Mouse (Mus musculus): ENCODE data around the gene Cdk1.

The Cdk1 gene

DNA sequence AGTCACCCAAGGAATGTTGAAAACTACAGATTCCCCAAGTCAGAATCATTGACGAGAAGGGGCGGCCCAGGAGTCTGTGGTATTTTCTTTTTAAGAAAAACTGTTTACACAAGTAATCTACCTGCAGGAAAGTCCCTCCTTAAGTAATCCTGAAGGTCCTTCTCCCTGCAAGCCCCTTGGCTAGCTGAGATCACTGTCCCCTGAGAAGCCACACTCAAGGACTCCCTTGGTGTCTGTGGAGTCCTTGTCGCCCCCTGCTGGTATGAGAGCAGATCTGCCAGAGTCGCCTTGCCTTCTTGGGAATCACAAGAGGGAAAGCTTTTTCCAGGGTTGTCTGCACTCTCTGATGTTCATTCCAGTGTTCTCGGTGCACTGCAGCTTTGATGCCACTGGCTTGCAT is 45.7 kb downstream of the Cdk1 start:
- DNase-seq (ENCODE audit: low spot score), result peak; percentile 32

DNA sequence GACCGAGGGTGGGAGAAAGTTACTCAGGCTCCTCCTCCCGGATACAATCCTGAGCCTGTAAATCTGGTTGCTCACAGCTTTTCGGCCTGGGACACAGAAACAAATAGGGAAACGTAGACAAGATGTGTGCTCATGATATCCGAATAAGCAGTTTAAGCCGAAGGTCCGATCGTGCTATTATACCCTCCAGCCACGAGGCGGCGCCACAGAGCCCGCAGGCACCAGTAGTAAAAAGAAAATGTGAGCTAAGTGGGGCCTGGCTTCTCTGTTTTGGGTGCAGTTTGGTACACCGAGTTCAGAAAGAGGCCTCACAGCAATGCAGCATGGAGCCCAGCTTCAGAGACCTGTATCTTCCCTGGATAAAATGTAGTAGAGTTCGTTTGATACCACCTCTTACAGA is 46.5 kb downstream of the Cdk1 start:
- peak; percentile 12 for DNase-seq (ENCODE audit: low spot score)

DNA sequence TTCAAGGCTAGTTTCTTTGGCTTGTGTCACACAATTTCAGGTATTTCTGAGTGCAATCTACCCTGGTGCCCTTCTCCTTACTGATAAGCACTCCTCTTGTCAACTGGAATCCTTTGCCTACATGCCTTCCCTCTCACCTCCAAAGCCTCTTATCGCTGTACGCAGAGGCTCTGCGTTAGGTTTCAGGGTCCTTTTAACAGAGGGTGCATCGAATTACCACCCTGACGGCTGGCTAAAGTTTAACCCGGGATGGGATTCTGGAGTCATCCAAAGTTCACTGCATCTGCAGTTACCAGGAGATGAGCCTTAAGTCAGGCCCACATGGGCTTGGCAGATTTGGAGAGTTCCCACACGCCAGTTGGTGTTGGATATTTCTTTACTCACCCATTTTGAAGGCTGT is 47.1 kb downstream of the Cdk1 start:
- no peak for DNase-seq (ENCODE audit: low spot score)

DNA sequence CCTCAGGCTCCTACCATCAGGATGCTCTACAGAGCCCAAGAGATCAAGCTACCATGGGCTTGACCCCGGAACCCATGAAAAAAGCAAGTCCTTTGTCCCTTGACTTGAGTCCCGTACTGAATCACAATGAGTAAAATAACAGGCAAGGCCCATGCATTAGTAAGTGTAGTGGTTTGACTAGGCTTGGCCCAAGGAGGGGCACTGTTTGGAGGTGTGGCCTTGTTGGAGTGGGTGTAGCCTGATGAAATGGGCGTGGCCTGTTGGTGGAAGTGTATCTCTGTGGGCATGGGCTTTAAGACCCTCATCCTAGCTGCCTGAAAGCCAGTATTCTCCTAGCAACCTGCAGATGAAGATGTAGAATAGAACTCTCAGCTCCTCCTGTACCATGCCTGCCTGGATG is 47.9 kb downstream of the Cdk1 start:
- no peak for DNase-seq (ENCODE audit: low spot score)

DNA sequence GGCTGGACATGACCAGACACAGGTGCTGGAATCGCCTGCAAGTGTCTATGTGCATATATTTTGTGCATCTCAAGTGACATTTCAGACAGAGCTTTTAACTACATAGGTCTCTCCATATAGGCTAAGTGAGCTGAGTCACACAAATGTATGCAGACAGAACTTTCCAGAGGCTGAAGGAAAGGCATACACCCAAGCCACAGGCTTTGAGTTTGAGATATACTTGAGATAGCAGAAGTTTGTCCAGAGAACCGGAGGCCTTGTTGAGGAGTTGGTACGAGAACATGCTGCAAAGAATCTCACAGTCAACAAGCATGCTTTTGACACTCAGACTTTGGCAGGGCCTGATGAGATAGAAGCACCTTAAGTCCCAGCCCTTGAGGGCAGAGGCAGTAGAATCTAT is 50.1 kb downstream of the Cdk1 start:
- DNase-seq (ENCODE audit: low spot score), result no peak

DNA sequence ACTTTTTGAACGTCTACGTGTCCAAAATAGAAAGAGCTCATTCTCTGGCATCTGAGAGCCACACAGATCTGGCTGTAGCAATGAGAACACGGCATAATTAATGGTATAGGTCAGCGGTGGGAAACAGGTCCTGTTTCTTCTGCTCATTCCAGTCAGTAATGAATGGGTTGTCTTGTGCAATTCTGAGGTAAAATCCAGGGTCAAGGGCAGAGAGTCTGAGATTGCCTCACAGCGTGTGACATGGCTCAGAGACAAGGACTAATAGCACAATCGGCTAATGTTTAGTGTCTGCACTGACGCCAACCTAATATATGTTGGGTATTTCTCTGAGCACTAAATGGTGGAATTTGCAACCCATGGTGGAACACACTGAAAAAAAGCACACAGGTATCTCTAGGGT is 52.8 kb downstream of the Cdk1 start:
- no peak for DNase-seq (ENCODE audit: low spot score)

DNA sequence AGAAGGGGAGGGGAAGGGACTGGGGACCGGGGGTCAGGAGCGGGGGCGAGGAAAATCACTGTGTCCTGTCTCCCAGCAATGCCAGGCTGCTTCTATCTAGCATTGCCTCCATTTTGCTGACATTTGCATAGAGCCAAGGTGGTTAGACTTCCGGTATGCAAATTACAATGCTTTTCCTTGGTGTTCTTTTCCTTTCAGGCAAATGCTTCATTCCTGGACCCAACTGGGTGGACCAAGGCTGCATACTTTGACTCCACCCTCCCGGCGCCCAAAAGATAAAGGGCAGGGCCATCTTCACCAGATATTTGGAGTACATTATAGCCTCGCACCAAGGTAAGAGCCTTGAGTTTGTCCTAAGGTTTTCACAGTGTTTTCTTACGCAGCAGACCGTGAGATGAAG is 56.8 kb downstream of the Cdk1 start:
- no peak for DNase-seq (ENCODE audit: low spot score)

DNA sequence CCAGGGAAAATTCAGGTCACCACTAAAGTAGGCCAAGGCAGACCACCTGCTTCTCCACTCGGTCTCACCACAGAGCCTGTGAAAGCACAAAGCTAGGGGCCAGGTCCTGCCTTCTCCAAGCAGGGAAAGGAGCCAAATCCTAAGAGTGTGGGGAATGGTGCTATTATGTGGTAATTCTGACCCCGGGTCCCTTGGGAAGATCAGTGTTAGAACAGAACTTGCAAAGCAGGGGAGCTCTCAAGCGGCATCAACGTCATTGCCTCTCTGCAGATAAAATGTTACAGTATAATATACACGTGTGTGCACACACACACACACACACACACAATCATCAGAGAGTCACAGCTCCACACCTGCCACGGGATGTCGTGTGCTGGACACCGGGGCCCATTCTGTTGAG is 62.0 kb downstream of the Cdk1 start:
- no peak for DNase-seq (ENCODE audit: low spot score)

DNA sequence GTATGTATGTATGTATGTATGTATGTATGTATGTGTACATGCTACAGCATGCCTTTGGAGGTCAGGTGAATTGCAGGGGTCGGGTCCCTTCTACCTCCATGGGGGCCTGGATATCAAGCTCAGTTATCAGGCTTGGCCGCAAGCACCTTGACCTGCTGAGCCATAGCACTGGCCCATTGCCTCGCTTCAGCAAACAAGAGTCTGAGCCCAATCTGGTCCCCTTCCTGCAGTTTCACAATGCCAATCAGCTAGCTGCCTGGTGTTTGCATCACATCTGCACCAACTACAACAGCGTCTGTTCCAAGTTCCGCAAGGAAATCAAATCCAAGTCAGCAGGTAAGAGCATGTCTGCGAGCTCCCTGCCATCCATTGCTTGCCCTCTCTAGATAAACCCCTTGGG is 64.0 kb downstream of the Cdk1 start:
- DNase-seq (ENCODE audit: low spot score), result no peak

DNA sequence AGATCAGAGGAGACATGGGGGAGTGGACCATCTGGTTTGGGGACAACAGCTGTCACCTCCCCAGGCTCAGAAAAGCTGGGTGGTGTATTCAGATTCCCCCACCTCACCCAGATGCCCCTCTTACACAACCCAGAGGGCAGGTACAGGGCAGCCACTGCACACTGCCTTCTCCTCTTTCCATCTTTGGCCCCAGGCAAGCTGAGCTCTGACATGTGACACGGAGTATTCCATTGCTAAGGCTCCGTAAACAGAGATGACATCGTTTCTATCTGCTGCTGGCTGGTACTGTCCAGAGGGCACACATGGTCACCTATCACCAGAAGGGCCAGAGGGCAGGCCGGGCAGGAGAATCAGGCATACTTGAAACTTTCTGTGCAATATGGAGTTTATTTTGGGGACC is 64.7 kb downstream of the Cdk1 start:
- no peak for DNase-seq (ENCODE audit: low spot score)

DNA sequence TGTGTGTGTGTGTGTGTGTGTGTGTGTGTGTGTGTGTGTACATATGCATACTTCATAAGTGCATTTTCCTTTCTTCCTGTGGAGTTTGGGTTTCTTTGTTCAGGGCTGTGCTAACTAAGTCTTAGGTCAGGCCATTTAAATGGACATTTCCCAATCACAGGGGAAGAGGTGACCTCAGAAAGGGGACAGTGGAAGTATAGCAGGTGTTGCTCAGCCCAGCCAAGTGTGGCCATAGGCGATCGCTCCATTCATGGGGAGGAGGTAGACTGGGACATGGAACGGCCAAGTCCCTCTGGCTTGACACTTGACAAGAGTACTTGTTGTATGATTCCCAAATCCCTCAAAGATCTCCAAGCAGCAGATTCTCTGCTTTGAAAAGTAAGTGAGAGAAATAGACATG is 65.8 kb downstream of the Cdk1 start:
- DNase-seq (ENCODE audit: low spot score), result no peak

All from spleen, adult 12 weeks (tissue).